8 mouse cellular contexts compared by ENCODE assay signal in genomic region chr4:136602568-136602967, GRCm38 (mm10). TPM values are rescaled to one million over a fixed set of nuclear protein-coding genes. Genes with fewer than 3 reads are reported as not detected.
DNase-seq lines count a peak whose midpoint lies in the region; ATAC-seq and TF ChIP-seq lines count a peak whose summit lies in the region.

TSS of gene Kdm1a (minus strand) at chr4:136602723.

- peaks cover 17% of the 10 kb centered on the region; the same call in 1 of the 2 replicates for H3K36me3 ChIP-seq in hindbrain, embryonic 10.5 days
- no peaks in the 10 kb centered on the region for H3K36me3 ChIP-seq in lung, postnatal 0 days (ENCODE audit: insufficient read depth, low read length)

- under 1% methylated on average over 45 of the region's 45 CpGs for WGBS in hindbrain, embryonic 10.5 days
- 0% methylated on average over 39 of the region's 45 CpGs for WGBS in lung, postnatal 0 days

- peak; percentile 98 for DNase-seq in MN1 (ENCODE audit: low spot score)
- peak; percentile 93 for DNase-seq in cerebellum, adult 9-10 months
- peak; percentile 96 for DNase-seq in hindbrain, embryonic 10.5 days (ENCODE audit: low spot score)
- peak; percentile 93 for DNase-seq in layer of hippocampus, adult 9-11 months
- peak; percentile 94 for DNase-seq in lung, postnatal 0 days (ENCODE audit: low spot score)
- DNase-seq in ovary, postnatal 14 days (ENCODE audit: low spot score): peak; percentile 94
- peak; percentile 96 for DNase-seq in thymus, postnatal 14 days

- ATAC-seq in frontal cortex, adult (ENCODE audit: low TSS enrichment): peak; percentile 92
- peak; percentile 91 for ATAC-seq in lung, postnatal 0 days

- peak; percentile 95 for TF ChIP-seq CTCF in lung, postnatal 0 days (IDR thresholded peaks at IDR 0.05)

- no peaks in the 10 kb centered on the region for H3K9me3 ChIP-seq in hindbrain, embryonic 10.5 days
- no peaks in the 10 kb centered on the region for H3K9me3 ChIP-seq in lung, postnatal 0 days (ENCODE audit: low read length)

- no peak for TF ChIP-seq EP300 in lung, postnatal 0 days (IDR thresholded peaks at IDR 0.05)

- H3K4me2 ChIP-seq in lung, postnatal 0 days (replicated peaks; ENCODE audit: low read depth, low read length): peak within 1 kb of the TSS; percentile 56

- peak within 1 kb of the TSS; percentile 90 for H3K9ac ChIP-seq in lung, postnatal 0 days (replicated peaks; ENCODE audit: low read depth)

- peak within 1 kb of the TSS; percentile 99 for H3K4me3 ChIP-seq in hindbrain, embryonic 10.5 days
- H3K4me3 ChIP-seq in lung, postnatal 0 days (ENCODE audit: low read depth, low read length): peak within 1 kb of the TSS; percentile 88

- no peaks in the 10 kb centered on the region for H3K27me3 ChIP-seq in hindbrain, embryonic 10.5 days (ENCODE audit: insufficient read depth, poor library complexity, severe bottlenecking)
- no peaks in the 10 kb centered on the region for H3K27me3 ChIP-seq in lung, postnatal 0 days (replicated peaks; ENCODE audit: insufficient read depth, low read length)

- H3K4me1 ChIP-seq in hindbrain, embryonic 10.5 days (replicated peaks): peaks cover 20% of the 10 kb centered on the region
- H3K4me1 ChIP-seq in lung, postnatal 0 days (ENCODE audit: insufficient read depth, low read depth, low read length): peaks cover 8% of the 10 kb centered on the region; the same call in 1 of the 2 replicates

- H3K27ac ChIP-seq in hindbrain, embryonic 10.5 days: peak within 1 kb of the TSS; percentile 99
- peak within 1 kb of the TSS; percentile 91 for H3K27ac ChIP-seq in lung, postnatal 0 days (ENCODE audit: low read length)

RNA-seq across cellular contexts. Expression of gene Kdm1a, which starts in this region (rescaled TPM):
- 54.6 and 61.0 TPM in 2 replicates for polyA plus RNA-seq in hindbrain, embryonic 10.5 days (2016; fragmentation: Nextera tagmentation; extraction: Ambion mirVana)
- polyA plus RNA-seq in lung, postnatal 0 days (2015; fragmentation: Nextera tagmentation; extraction: Ambion mirVana): 21.0 TPM in 2 replicates

Comparison
In these comparisons a context has a peak if more than half of its experiments do, and no peak if none do; other contexts are left out.
1. Peak in every context shown above with its lines: DNase-seq, ATAC-seq, H3K4me3 ChIP-seq and H3K27ac ChIP-seq.